Comparison of ENCODE assay signal across 7 mouse cellular contexts in genomic region chr2:128188461-128188860, GRCm38 (mm10).
"Had no signal": no experiment of that assay in that cellular context is flagged by ENCODE, and none has a peak within 500 bp of the region (broad histone marks: within the 10 kb centered on the region; RNA-seq: fewer than 3 reads in every experiment).

No protein-coding gene starts in this region.

- DNase-seq: lung, adult 2 months; lung, postnatal 14 days; lung, postnatal 36 days; right cerebral cortex, postnatal 14 days; thymus, adult 2 months; thymus, postnatal 25 days; thymus, postnatal 4 days had no signal
